Mouse (Mus musculus) CD4-positive, CD25-positive, alpha-beta regulatory T cell, adult 2 months (primary cell): ENCODE data around the gene Wasl.

Experiments used
- DNase-seq: peaks from one replicate; pipeline ENCODE4 v3.0.0-alpha.2; 2012; ENCODE audit warnings: low read depth, low spot score

Wasl gene

GRCm38 (mm10) chr6:24664867-24665458 is at the start of gene Wasl:
Gene Wasl, minus strand, starts transcription at chr6:24665009.
- DNase-seq: peak; percentile 98

- no peak for DNase-seq
Measured at GRCm38 (mm10) chr6:24707499-24707898, 42.7 kb upstream of the Wasl start.

- no peak for DNase-seq
Measured at GRCm38 (mm10) chr6:24707090-24707489, 42.3 kb upstream of the Wasl start.

DNA sequence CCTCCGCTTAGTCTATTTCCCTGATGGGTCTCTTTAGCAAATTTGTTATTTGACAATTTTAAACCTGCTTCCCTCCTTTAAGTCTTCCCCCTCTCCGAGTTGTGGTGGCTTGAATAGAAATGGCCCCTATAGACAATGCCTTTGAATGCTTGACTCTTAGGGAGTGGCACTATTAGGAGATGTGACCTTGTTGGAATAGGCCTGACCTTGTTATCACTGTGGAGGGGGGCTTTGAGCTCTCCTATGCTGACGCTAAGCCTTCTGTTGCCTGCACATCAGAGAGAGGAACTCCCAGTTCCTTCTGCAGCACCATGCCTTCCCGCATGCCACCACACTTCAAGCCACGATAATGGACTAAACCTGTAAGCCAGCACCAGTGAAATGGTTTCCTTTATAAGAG is 32.4 kb upstream of the Wasl start:
- DNase-seq: no peak

DNA sequence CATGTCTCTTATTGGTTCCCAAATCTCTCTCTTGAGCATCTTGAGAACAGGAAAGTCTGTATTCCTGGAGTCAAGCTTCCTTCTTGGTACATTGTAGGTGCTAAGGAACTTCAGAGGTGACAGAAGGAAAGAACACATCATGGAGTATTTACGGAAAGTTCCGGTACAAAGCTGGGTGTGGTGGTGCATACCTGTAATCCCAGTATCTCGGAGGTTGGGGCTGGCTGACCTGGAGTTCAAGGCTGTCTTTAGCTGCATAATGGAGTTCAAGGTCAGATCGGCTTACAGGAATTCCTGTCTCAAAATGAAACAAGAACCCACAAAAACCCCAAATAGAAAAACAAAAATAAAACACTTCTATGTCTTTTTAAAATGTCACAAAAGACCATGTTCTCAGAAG is 31.3 kb upstream of the Wasl start:
- no peak for DNase-seq

GRCm38 (mm10) chr6:24694455-24695410 is 29.9 kb upstream of the Wasl start:
- no peak for DNase-seq

DNA sequence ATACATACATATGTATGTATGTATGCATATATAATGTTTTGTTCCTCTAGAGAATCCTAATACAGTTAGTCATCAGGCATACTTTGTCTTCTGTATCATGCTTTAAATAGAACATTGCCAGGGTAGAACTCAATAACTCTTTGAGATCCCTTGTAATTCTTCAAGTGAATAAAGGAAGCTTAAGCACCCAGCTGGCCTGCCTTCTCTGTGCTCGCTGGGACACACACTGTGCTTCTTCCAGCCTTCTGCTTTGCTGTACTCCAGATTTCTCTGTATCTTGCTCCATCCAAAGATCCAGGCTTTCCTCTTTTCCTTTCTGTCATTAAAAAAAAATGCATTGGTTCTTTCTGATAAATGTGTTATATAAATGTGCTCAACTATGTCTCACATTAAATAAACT is 23.1 kb upstream of the Wasl start:
- no peak for DNase-seq

- no peak for DNase-seq
Measured at GRCm38 (mm10) chr6:24683113-24683512, 18.3 kb upstream of the Wasl start.

DNA sequence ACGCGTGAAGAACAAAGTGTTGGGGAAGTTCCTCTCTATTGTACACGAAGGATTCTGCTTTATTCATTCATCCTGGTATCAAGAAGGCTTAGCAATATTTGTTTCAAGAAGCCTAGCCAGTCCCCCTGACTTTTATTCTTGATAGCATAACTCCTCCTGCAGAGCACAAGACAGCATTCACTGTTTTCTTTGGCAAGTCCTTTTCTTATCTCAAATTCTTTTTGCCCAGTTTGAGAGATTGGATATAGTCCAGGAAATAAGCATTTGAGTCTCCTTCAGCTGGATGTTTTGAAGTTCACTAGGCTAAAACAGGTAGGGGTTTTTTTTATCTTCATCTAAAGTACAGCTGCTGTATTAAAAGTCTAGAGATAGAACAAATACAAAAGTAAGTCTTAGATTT is 3.0 kb upstream of the Wasl start:
- DNase-seq: no peak

GRCm38 (mm10) chr6:24666248-24666647 is 1.4 kb upstream of the Wasl start:
- no peak for DNase-seq

- DNase-seq: peak; percentile 63
Measured at GRCm38 (mm10) chr6:24664133-24664866, 509 bp downstream of the Wasl start.

- peak; percentile 25 for DNase-seq
Measured at GRCm38 (mm10) chr6:24663196-24664132, 1.3 kb downstream of the Wasl start.

GRCm38 (mm10) chr6:24662483-24662882 is 2.3 kb downstream of the Wasl start:
- peak; percentile 46 for DNase-seq

DNA sequence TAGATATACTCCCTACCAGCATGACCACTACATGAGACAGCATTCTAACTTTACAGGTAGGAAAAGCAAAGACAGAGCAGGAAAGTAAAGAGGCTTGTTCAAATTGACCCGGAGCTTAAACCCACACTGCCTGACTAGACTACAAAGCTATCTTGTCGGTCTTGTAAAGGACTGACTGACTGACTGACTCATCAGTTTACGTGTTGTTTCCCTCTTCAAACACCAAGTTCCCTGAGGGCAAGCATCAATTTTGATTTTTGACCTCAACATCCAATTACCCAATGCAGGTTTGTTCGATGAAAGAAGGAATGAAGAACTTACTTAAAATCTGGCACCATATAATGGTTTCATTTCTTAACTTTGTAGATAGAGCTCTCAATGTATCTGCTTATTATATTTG is 2.9 kb downstream of the Wasl start:
- peak; percentile 8 for DNase-seq

DNA sequence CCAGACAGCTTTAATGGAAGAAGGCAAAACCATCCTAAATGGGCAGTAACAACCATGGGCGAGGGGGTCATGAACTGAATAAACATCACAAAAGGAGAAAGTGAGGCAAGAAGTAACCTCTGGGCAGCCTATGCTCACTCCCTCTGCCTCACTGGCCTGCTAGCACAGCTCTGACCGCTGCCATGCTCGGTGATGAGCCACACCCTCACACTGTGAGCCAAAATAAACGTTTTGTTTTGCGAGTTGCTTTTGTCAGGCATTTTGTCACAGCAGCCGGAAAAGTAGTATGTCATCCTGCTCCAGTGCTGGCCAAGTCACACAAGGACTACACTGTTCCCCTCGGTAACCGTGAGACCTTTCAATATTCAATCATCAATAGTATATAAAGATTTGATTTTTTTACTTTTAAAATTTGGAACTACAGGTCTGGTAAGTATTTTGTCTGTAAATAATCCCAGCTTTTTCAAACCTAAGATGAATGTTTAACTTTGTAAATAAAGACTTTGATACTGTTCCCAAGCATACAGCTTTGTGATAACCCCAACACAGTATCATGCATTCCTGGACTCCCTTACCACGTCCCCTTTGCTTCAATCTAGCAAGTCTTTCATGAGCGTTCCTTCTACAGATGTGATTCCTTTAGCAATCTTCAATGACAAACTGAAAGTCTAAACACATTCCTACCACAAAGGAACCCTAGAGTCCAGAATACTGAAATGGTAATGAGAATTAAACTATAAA is 7.0 kb downstream of the Wasl start:
- DNase-seq: no peak

- DNase-seq: no peak
Measured at GRCm38 (mm10) chr6:24656094-24656493, 8.7 kb downstream of the Wasl start.

DNA sequence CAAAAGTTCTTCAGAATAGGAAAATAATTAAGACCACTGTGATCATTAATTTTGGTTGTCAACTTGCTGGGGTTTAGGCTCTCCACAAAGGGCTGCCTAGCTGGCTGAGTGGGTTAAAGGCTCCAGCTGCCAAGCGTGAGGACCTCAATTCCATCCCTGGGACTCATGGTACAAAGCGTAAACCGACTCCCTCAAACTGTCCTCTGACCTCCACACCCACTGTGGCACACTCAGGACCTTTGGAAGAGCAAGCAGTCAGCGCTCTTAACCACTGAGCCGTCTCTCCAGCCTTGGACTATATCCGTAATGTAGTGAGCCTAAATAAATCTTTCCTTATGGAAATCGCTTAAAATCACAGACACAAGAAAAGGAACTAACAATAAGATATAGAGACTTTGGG is 13.3 kb downstream of the Wasl start:
- no peak for DNase-seq

- no peak for DNase-seq
Measured at GRCm38 (mm10) chr6:24650719-24651118, 14.1 kb downstream of the Wasl start.

- no peak for DNase-seq
Measured at GRCm38 (mm10) chr6:24648403-24648802, 16.4 kb downstream of the Wasl start.

DNA sequence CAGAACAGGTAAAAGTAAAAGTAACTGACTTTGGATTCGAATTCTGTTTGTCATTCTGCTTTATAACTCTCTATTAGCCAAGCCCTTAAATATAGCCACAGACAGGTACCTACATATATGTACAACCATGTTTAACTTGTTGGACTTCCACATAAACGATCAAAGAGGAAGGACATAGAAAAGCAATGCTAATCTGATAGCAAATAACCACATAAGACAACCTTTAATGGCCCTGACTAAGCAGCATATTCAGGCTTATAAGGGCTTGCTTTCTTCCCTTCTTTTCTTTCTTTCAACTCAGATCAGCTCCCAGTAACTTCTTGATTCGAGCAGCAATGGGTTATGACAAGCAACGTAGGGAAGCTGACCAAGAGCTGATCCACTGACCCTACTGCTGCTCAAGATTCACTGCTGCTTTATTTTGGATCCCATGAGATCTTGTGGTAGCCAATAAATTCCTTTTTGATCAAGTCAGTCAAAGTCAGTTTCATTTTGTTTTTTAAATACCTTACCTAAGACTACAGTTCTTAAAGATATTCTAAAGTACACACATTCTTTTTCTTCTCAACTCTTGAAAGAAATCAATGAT is 17.6 kb downstream of the Wasl start:
- DNase-seq: no peak
